Mouse (Mus musculus): Measurements from ENCODE around the gene Hdhd5.

GRCm38 (mm10) chr6:120531020-120531965, at the start of gene Hdhd5:
- TF ChIP-seq MAX (IDR thresholded peaks at IDR 0.05; ENCODE audit: low read length) (peak; percentile 45; the same call in 1 of the 2 replicates), HCFC1 (IDR thresholded peaks at IDR 0.05; ENCODE audit: low read depth, low read length) (peak; percentile 94), POLR2A (IDR thresholded peaks at IDR 0.05; ENCODE audit: low read depth, low read length) (peak; percentile 94), CTCF (conservative IDR thresholded peaks at IDR 0.05 in 1 of 2, IDR thresholded peaks at IDR 0.05 in 1 of 2; ENCODE audit: low read depth in 2 of 2, low read length in 2 of 2) (no peak), TBP (conservative IDR thresholded peaks at IDR 0.05; ENCODE audit: low read depth, low read length) (no peak), UBTF (IDR thresholded peaks at IDR 0.05; ENCODE audit: low read depth, low read length) (peak; percentile 64; the same call in 1 of the 2 replicates), NELFE (IDR thresholded peaks at IDR 0.05; ENCODE audit: low read depth, low read length) (peak; percentile 82), E2F4 (IDR thresholded peaks at IDR 0.05; ENCODE audit: insufficient replicate concordance, low read depth, low read length) (no peak), TCF12 (IDR thresholded peaks at IDR 0.05; ENCODE audit: low read depth, low read length) (peak; percentile 76; the same call in 1 of the 2 replicates)

Data from CH12.LX (cell line).